Mouse (Mus musculus): Measurements from ENCODE around the gene Adcy4.

DNA sequence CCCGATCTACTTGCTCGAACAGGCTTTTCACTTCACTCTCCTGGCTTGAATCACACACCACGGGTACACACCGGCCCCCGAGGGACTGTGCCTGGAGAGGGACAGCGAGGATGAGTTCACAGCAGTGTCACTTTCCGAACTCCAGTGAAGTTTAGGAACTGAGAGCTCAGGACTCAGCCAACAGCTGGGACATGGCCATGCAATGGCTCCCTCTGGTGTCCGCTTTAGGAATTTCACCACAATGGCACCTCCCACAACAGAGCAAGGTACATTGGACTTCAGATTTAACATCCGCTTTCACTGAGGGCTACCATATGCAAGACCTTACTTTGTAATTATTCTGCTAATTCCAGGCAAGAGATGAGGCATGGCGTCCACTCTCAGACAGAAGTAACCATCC, 40.2 kb downstream of the Adcy4 start:
- TF ChIP-seq CTCF (IDR thresholded peaks at IDR 0.05; ENCODE audit: control insufficient read depth, insufficient read depth, insufficient read length) (peak; percentile 71), MYOD1 (IDR thresholded peaks at IDR 0.05; ENCODE audit: control insufficient read depth, insufficient read length, low read depth) (no peak), MYOG (IDR thresholded peaks at IDR 0.05; ENCODE audit: control insufficient read depth, extremely low read depth, insufficient read length) (no peak), MAX (IDR thresholded peaks at IDR 0.05) (no peak)
